Mouse (Mus musculus) heart, postnatal 0 days (tissue): Measurements from ENCODE around the gene Gns.

Experiments used
- CTCF ChIP-seq: IDR thresholded peaks from 2 replicates; pipeline ENCODE4 v1.5.1; 2016; ENCODE audit warnings: antibody characterized with exemption, control low read depth, low read depth
- EP300 ChIP-seq: IDR thresholded peaks from 2 replicates; pipeline ENCODE4 v1.6.1; 2016; ENCODE audit warnings: antibody characterized with exemption, low read depth

DNA sequence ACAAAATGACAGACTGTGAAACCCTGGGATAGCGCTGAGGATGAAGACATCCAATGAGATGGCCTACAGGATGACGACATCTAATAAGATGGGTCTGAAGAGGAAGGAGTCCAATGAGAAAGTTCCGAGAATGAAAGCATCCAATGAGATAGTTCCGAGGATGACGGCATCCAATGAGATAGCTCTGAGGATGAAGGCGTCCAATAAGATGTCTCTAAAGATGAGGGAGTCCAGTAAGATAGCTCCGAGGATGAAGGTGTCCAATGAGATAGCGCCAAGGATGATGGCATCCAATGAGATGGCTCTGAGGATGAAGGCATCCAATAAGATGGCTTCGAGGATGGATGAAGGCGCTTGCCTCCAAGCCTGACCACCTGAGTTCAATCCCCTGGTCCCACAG, 22.6 kb upstream of the Gns start:
- TF ChIP-seq CTCF (no peak), EP300 (no peak)
